Mouse (Mus musculus) G1E (cell line): ENCODE data around the gene Lsamp.

Experiments used
- CTCF ChIP-seq: IDR thresholded peaks from 2 replicates; pipeline ENCODE4 v1.5.1; 2012; ENCODE audit warnings: low read depth, low read length, inconsistent platforms, mixed read lengths
- GATA1 ChIP-seq: IDR thresholded peaks from 2 replicates; pipeline ENCODE4 v1.6.1; 2012; ENCODE audit warnings: borderline replicate concordance, low read length, inconsistent platforms, mixed read lengths
- GATA2 ChIP-seq: IDR thresholded peaks from 2 replicates; pipeline ENCODE4 v1.6.1; 2012; ENCODE audit warnings: low read depth, low read length, inconsistent platforms, borderline replicate concordance
- TAL1 ChIP-seq: conservative IDR thresholded peaks from 2 replicates; pipeline ENCODE4 v1.6.1; 2012; ENCODE audit warnings: low read depth, low read length, inconsistent platforms, mixed read lengths

DNA sequence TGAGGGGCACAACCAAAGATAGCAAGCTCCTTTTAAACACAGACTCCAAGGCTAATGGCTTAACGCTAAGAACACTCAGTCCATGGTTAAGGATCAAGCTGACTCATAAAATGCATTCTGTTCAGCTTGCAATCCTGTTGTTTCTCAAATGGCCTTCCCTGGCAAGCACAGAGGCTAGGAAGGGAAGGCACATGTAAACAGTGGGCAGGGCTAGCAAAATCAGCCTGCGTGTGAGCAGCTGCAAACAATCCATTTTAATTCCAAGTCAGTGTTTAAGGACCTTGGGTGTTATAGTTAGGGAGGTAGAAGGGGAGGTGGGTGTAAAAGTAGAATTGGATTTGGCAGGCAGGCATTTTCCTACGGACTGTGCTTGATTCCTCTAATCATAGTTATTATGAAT is 1195.4 kb downstream of the Lsamp start:
- TF ChIP-seq CTCF = no peak
- no peak for TF ChIP-seq GATA1
- TF ChIP-seq TAL1 = no peak
- TF ChIP-seq GATA2 = no peak
